Mouse (Mus musculus) left cerebral cortex, postnatal 36 days (tissue): ENCODE measurements around the gene Vps11. TPM values are rescaled to one million over a fixed set of nuclear protein-coding genes. Genes with fewer than 3 reads are reported as not detected.
"Not testable (repeated sequence)": the region's sequence is repeated elsewhere in the genome, so short reads cannot be mapped to it uniquely, and the experiment has no call there.

Source experiments
- DNase-seq, 2 experiments: peaks; one replicate each; pipeline ENCODE4 v3.0.0; 2021 to 2022; ENCODE audit warnings: low spot score in 2 of 2, mixed read lengths in 1 of 2
- intact Hi-C: fragments of 180-260 bp; cut with DNase I; formaldehyde crosslinking; loops from one replicate; pipeline ENCODE4 v1.15.1; 2025
- total RNA-seq, 2 experiments: library from RNA; stranded (reverse); gene quantifications; 2 replicates each; pipeline ENCODE4 v1.2.3; 2021

Gene Vps11
- total RNA-seq, 2 experiments from 2014 or later: 52.5 to 55.5 TPM

- intact Hi-C loops: no loop called here
- DNase-seq: no peak
Measured at GRCm38 (mm10) chr9:44378153-44378730, 16.8 kb upstream of the Vps11 start.

GRCm38 (mm10) chr9:44377335-44377734 is 15.9 kb upstream of the Vps11 start:
- DNase-seq, intact Hi-C loops: not testable (repeated sequence)

- intact Hi-C loops: no loop called here
- no peak for DNase-seq
Measured at GRCm38 (mm10) chr9:44376141-44376540, 14.7 kb upstream of the Vps11 start.

- no peak for DNase-seq
- intact Hi-C loops: no loop called here
Measured at GRCm38 (mm10) chr9:44373386-44373785, 11.9 kb upstream of the Vps11 start.

GRCm38 (mm10) chr9:44364480-44364879 is 3.0 kb upstream of the Vps11 start:
- DNase-seq: no peak
- intact Hi-C loops: no loop called here

- intact Hi-C loops, DNase-seq: not testable (repeated sequence)
Measured at GRCm38 (mm10) chr9:44361931-44362330, 461 bp upstream of the Vps11 start.

- intact Hi-C loops: no loop called here
- DNase-seq: no peak
Measured at GRCm38 (mm10) chr9:44357207-44357606, 4.3 kb downstream of the Vps11 start.

- no peak for DNase-seq
- intact Hi-C loops: no loop called here
Measured at GRCm38 (mm10) chr9:44353142-44353541, 8.3 kb downstream of the Vps11 start.

GRCm38 (mm10) chr9:44352337-44352736 is 9.1 kb downstream of the Vps11 start:
- intact Hi-C loops: no loop called here

GRCm38 (mm10) chr9:44351396-44351795 is 10.1 kb downstream of the Vps11 start:
- no peak for DNase-seq
- intact Hi-C loops: no loop called here

More at GRCm38 (mm10) chr9:44352337-44352736, 9.1 kb downstream of the Vps11 start:
- DNase-seq: no peak

GRCm38 (mm10) chr9:44348546-44348945 is 12.9 kb downstream of the Vps11 start:
- intact Hi-C loops: no loop called here
- no peak for DNase-seq

- DNase-seq: no peak
- intact Hi-C loops: no loop called here
Measured at GRCm38 (mm10) chr9:44347621-44348020, 13.8 kb downstream of the Vps11 start.

GRCm38 (mm10) chr9:44347166-44347565 is 14.3 kb downstream of the Vps11 start:
- intact Hi-C loops: no loop called here
- DNase-seq: no peak

- intact Hi-C loops: no loop called here
- no peak for DNase-seq
Measured at GRCm38 (mm10) chr9:44345570-44346433, 15.7 kb downstream of the Vps11 start.

- intact Hi-C loops: no loop called here
- peak; percentile 92 to 93 for DNase-seq
Measured at GRCm38 (mm10) chr9:44343781-44344421, 17.6 kb downstream of the Vps11 start, which contains the start of gene Hmbs. TSS of gene Hmbs (minus strand) at chr9:44344228.

GRCm38 (mm10) chr9:44343290-44343689 is 18.2 kb downstream of the Vps11 start:
- intact Hi-C loops: no loop called here
- no peak for DNase-seq

GRCm38 (mm10) chr9:44342605-44343004 is 18.9 kb downstream of the Vps11 start:
- intact Hi-C loops: no loop called here
- no peak for DNase-seq

GRCm38 (mm10) chr9:44342173-44342572 is 19.3 kb downstream of the Vps11 start:
- no peak for DNase-seq
- intact Hi-C loops: no loop called here

- DNase-seq: no peak
- intact Hi-C loops: no loop called here
Measured at GRCm38 (mm10) chr9:44341487-44341886, 20.0 kb downstream of the Vps11 start.

GRCm38 (mm10) chr9:44338574-44338973 is 22.9 kb downstream of the Vps11 start:
- intact Hi-C loops: loop anchor here (10.0 kb wide), 1 partner anchor 104 kb away; the partner anchor contains the start of gene Cbl
- no peak for DNase-seq
